Mouse (Mus musculus) erythroblast, embryonic 14.5 days (primary cell): ENCODE data around the gene Ppme1. TPM values are rescaled to one million over a fixed set of nuclear protein-coding genes. Genes with fewer than 3 reads are reported as not detected.

Source experiments
- H3K27me3 ChIP-seq: 2 replicates; pipeline ENCODE4 v1.6.1; 2012; ENCODE audit warnings: inconsistent platforms; ENCODE audit not compliant: control insufficient read depth
- H3K36me3 ChIP-seq: 2 replicates; pipeline ENCODE4 v1.6.1; 2012; ENCODE audit warnings: mild to moderate bottlenecking, inconsistent platforms; ENCODE audit not compliant: control insufficient read depth
- H3K4me1 ChIP-seq: 2 replicates; pipeline ENCODE4 v1.6.1; 2012; ENCODE audit warnings: inconsistent platforms; ENCODE audit not compliant: control insufficient read depth
- H3K4me3 ChIP-seq: replicated peaks from 2 replicates; pipeline ENCODE3; 2012; ENCODE audit warnings: moderate library complexity, mild to moderate bottlenecking, inconsistent platforms
- H3K9me3 ChIP-seq: 2 replicates; pipeline ENCODE4 v1.6.1; 2012; ENCODE audit warnings: low read length, inconsistent platforms, mixed read lengths; ENCODE audit not compliant: control insufficient read depth
- GATA1 ChIP-seq: IDR thresholded peaks from 2 replicates; pipeline ENCODE4 v1.6.1; 2012; ENCODE audit warnings: low read length, inconsistent platforms, mixed read lengths
- TAL1 ChIP-seq: IDR thresholded peaks from 3 replicates; pipeline ENCODE4 v1.6.1; 2012; ENCODE audit warnings: low read length, inconsistent platforms, mixed read lengths
- polyA plus RNA-seq: library from polyadenylated mRNA; stranded (reverse); fragments of >175 nt; gene quantifications from 2 replicates; pipeline ENCODE4 v1.2.3, GENCODE M21; 2012

Ppme1 gene
- 3.1 and 3.4 TPM in 2 replicates for polyA plus RNA-seq

DNA sequence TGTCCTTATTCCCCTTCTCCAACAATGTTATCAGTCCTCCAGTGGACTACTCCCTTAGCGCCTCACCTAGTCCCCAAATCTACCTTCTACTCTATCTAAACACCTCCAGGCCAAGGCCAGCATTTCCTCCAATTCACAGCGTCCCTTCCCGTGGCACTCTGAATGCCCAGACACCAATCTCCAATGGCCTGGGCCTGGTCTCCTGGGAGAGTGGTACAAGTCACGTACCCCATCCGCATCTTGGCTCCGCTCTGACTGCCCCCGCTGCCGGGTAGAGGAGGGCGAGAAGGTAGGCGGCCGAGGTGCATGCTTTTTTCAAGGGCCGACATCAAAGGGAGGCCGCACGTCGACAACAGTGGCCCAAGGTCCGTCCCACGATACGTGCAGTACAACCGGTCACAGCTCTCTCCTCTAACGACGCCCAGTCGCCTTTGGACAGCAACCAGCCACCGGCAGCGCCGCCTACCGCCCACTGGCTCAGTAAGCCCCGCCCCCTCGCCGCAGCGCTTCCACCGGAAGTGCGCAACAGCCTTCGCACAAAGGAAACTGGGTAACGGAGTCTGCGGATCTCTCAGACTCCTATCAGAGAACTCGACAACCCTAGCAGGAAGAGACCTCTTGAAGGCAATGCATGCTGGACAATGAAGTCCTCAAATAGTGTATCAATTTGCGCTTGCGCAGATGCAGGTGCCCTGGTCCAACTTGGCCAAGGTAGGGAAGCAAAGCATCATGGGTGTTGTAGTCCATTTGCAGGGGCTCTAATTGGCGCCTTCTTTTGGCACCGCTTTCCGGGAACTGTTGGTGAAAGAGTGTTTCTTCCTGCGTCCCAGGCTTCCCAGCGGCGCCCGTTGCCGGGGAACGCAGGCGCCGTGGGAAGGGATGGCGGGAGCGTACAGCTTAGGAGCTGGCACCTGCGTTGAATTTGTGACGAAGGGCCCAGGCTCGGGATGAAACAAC, at the start of gene Ppme1, which contains the start of gene C2cd3:
Gene Ppme1, minus strand, starts transcription at position 813 of the 957 bp plus-strand sequence.
Gene C2cd3, plus strand, starts transcription at position 739 of the 957 bp plus-strand sequence.
- no peak for TF ChIP-seq GATA1
- TF ChIP-seq TAL1, result no peak
- no peaks in the 10 kb centered on the region for H3K27me3 ChIP-seq
- no peaks in the 10 kb centered on the region for H3K9me3 ChIP-seq
- H3K4me3 ChIP-seq, result peak within 1 kb of the TSS; percentile 70
- H3K4me1 ChIP-seq, result peaks cover 30% of the 10 kb centered on the region
- peaks cover 33% of the 10 kb centered on the region for H3K36me3 ChIP-seq

DNA sequence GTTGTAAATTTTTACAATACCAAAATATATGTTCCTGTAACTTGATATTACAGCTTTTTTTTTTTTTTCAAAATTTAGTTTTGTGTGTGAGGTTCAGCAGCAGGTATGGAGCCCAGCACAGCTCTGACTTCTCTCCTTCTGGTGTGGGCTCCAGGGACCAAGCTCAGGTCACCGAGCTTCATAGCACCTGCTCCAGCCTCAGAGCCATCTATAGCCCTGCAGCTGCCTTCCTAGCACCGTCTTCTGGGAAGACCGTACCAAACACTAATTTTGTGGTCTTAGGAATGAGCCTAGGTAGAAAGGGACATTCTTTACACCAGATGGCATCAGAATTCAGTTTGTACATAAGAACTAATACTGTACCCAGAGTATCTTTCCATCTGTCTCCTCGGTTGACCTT, 36.6 kb upstream of the Ppme1 start:
- TF ChIP-seq TAL1 (no peak), GATA1 (no peak)
- H3K4me3 ChIP-seq, result no peak overlapping the region
- H3K36me3 ChIP-seq, result peaks cover 96% of the 10 kb centered on the region
- no peaks in the 10 kb centered on the region for H3K4me1 ChIP-seq
- H3K9me3 ChIP-seq, result no peaks in the 10 kb centered on the region
- no peaks in the 10 kb centered on the region for H3K27me3 ChIP-seq

DNA sequence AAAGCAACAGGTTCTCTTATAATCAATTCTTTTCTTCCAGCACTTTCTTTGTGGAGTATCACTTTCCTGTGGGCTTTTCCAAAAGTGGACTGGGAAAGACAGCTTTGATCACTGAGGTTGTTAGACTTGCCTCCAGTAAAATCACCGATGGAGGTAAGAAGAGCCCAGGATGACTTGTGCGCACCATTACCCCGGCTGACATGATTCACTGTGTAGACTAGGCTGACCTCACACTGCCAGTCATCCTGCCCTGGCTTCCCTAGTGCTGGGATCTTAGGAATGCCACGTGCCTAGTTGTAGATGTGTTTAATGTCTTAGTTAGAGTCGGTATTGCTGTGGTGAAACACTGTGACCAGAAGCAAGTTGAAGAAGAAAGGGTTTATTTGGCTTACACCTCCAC, 35.6 kb upstream of the Ppme1 start:
- no peaks in the 10 kb centered on the region for H3K27me3 ChIP-seq
- H3K4me1 ChIP-seq, result no peaks in the 10 kb centered on the region
- H3K9me3 ChIP-seq, result no peaks in the 10 kb centered on the region
- no peak overlapping the region for H3K4me3 ChIP-seq
- no peak for TF ChIP-seq GATA1
- no peak for TF ChIP-seq TAL1
- H3K36me3 ChIP-seq, result peaks cover 95% of the 10 kb centered on the region

DNA sequence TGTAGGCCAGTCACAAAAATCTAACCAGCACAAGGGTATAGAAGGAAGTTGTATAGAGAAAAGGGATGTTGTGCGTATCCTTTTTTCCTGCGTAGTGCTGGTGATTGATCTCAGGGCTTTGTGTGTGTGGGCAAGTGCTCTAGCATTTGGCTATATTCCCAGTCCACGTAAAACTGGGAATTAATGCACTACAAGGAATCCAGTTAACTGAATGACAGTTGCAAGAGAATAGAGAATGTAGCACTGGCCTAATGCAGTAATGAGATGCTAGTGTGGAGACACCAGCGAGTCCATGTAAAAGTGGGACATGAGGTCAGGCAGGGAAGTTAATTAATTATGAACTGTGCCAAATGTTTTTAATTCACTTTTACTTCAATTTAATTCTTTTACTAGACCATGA, 30.6 kb upstream of the Ppme1 start:
- Histone ChIP-seq H3K4me1 (no peaks in the 10 kb centered on the region), H3K36me3 (peaks cover 80% of the 10 kb centered on the region), H3K27me3 (no peaks in the 10 kb centered on the region), H3K9me3 (no peaks in the 10 kb centered on the region), H3K4me3 (no peak overlapping the region)
- TF ChIP-seq TAL1 (no peak), GATA1 (no peak)

DNA sequence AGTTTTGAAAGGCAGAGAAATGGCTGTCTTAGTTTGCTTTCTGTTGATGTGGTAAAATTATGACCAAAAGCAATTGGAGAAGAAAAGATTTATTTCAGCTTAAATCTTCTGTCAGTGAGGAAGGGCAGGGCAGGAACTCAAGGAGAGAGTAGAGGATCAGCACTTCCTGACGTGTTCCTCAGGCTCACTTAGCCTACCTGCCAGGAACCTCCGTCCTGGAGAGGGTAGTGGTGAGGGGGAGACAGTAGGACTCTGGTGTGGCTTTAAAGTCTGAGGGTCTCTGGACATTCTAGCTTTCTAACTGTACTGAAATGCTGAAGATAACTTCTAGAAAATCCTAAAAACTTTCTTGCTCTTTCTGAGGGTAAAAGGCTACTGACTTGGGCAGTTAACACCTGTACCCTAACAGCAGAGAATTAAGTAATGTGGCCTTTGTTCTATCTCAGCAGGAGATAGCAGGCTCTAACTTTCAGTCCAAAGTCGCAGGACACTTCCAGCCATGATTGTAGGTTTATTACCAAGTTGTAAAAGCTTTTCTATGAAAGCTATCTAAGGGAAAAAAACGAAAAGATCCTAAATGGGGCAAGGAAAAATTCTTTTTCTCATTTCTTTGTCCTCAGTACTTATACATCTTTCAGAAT, 28.9 kb upstream of the Ppme1 start:
- H3K27me3 ChIP-seq, result no peaks in the 10 kb centered on the region
- TF ChIP-seq TAL1 (no peak), GATA1 (no peak)
- H3K9me3 ChIP-seq, result no peaks in the 10 kb centered on the region
- no peaks in the 10 kb centered on the region for H3K4me1 ChIP-seq
- peaks cover 80% of the 10 kb centered on the region for H3K36me3 ChIP-seq
- H3K4me3 ChIP-seq, result no peak overlapping the region

DNA sequence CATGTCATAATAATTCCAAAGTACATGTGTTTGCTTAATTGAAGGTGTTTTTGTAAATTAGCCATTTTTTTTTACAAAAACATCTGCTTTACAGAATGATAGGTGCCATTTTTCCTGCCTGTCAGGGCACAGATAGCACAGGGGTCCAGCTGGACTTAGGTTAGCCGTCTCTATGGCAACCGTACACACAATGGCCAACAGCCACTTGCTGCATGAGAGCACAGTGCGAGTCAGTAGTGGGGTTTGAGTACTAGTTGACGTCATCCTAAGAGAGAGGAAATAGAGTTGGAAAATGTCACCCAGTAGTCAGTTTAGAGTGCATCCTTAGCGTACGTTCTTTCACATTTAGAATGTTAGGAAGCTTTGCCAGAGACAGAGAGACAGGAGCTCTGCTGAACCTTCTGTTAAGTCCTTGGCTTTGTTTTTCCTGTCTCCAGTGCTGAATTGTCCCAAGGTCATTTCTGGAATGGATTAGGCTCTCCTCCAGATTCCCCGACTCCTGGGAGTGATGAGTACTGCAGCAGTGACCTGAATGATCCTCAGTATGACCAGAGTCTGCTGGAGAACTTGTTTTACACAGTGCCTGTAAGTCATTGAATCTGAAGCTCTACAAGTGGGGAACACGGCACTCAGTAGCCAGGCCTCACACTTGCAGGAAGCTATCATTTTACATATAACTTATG, 27.3 kb upstream of the Ppme1 start:
- H3K36me3 ChIP-seq, result peaks cover 81% of the 10 kb centered on the region

DNA sequence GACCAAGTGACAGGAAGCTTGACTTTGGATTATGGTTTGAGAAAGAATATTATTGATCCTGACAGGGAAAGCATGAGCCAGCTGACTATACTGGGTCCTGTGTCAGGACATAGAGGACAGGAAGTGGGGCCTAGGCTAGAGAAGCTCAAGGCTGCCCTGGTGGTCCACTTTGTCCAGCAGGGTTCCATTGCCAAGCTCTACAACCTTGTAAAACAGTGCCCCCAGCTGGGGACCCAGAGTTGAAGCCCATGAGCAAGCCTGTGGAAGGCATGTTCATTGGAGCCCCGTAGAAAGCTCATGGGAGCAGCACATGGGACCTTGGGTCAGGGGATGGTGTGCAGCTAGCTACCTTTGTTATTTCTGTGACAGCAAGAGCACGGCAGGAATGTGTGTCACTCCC, 20.2 kb upstream of the Ppme1 start:
- H3K9me3 ChIP-seq, result no peaks in the 10 kb centered on the region
- H3K4me1 ChIP-seq, result no peaks in the 10 kb centered on the region
- peaks cover 97% of the 10 kb centered on the region for H3K36me3 ChIP-seq
- TF ChIP-seq TAL1 (no peak), GATA1 (no peak)
- H3K27me3 ChIP-seq, result no peaks in the 10 kb centered on the region
- H3K4me3 ChIP-seq, result no peak overlapping the region

More for the DNA sequence above, 27.3 kb upstream of the Ppme1 start:
- TF ChIP-seq GATA1 (no peak), TAL1 (no peak)
- no peak overlapping the region for H3K4me3 ChIP-seq
- no peaks in the 10 kb centered on the region for H3K4me1 ChIP-seq
- H3K9me3 ChIP-seq, result no peaks in the 10 kb centered on the region
- no peaks in the 10 kb centered on the region for H3K27me3 ChIP-seq

DNA sequence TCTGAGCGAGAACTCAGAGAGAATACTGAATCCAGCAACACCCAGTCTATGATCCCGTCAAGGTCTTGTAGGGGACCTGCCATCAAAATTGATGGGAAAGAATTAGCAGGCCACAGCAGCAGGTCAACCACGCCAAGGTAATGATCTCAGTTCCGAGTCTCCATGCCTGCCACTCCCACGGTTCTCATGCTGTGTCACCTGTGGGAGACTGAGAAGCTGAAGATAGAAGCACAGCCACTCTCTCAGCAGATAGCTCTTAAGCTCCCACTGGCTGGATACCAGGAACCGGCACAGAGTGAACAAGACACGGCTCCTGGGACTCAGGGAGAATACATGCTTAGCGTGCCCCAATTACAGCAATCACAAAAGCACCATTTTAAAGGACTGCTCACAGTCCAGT, 18.1 kb upstream of the Ppme1 start:
- Histone ChIP-seq H3K9me3 (no peaks in the 10 kb centered on the region), H3K4me1 (no peaks in the 10 kb centered on the region), H3K36me3 (peaks cover 85% of the 10 kb centered on the region), H3K27me3 (no peaks in the 10 kb centered on the region), H3K4me3 (no peak overlapping the region)
- TF ChIP-seq TAL1 (no peak), GATA1 (no peak)

DNA sequence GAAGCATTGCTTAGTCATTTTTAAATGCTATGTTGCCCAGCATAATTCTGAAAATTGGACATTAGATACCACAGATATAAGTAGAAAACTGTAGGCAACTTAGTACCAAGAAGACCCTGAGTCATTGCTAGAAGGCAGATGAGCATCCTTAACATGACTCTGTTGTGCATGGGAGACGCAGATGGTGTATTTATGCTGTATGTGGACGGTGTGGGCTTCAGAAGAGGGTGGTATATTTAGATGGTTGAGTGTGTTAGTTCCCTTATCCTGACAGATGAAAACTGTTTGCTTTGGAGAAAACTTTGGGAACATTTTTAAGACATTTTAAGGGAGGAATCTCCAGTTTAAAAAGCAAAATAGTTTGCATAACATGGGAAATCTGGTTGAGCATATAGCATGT, 16.1 kb upstream of the Ppme1 start:
- H3K9me3 ChIP-seq, result no peaks in the 10 kb centered on the region
- TF ChIP-seq TAL1 (no peak), GATA1 (no peak)
- H3K4me1 ChIP-seq, result no peaks in the 10 kb centered on the region
- H3K4me3 ChIP-seq, result no peak overlapping the region
- H3K27me3 ChIP-seq, result no peaks in the 10 kb centered on the region
- peaks cover 81% of the 10 kb centered on the region for H3K36me3 ChIP-seq
